In genomic region chr1:150335111-150335510, GRCm38 (mm10) we compare ENCODE assay signal across 42 mouse cellular contexts. TPM values are rescaled to one million over a fixed set of nuclear protein-coding genes. Genes with fewer than 3 reads are reported as not detected.
"Had no signal": no experiment of that assay in that cellular context is flagged by ENCODE, and none has a peak within 500 bp of the region (broad histone marks: within the 10 kb centered on the region; RNA-seq: fewer than 3 reads in every experiment).

No protein-coding gene starts in this region.

- H3K4me1 ChIP-seq: heart, embryonic 10.5 days; heart, embryonic 12.5 days; hindbrain, embryonic 10.5 days; hindbrain, embryonic 12.5 days; intestine, embryonic 15.5 days; kidney, embryonic 15.5 days; limb, embryonic 13.5 days; limb, embryonic 15.5 days; liver, embryonic 12.5 days had no signal

- DNase-seq: gastrocnemius, postnatal 14 days; gastrocnemius, postnatal 36 days; heart, adult 18-20 months; heart, postnatal 10 days; heart, postnatal 4 days; kidney, adult 18-20 months; kidney, adult 8-10 months; kidney, postnatal 14 days; kidney, postnatal 36 days; left cerebral cortex, postnatal 4 days had no signal

- ATAC-seq: hindbrain, embryonic 16.5 days; inflammation-experienced regulatory T-cells, adult 6 months; intestine, embryonic 15.5 days; intestine, postnatal 0 days; liver, embryonic 12.5 days had no signal

- H3K4me3 ChIP-seq: heart, embryonic 10.5 days; heart, embryonic 12.5 days; hindbrain, embryonic 10.5 days; hindbrain, embryonic 12.5 days; intestine, embryonic 15.5 days; kidney, embryonic 15.5 days; limb, embryonic 13.5 days; limb, embryonic 15.5 days; liver, embryonic 12.5 days had no signal

RNA-seq across cellular contexts. Expression of gene Pdc, which starts 15.9 kb away (rescaled TPM):
- total RNA-seq: gastrocnemius, adult 18-20 months; gastrocnemius, adult 8-10 months; heart, adult 18-20 months; heart, adult 8-10 months; heart, postnatal 10 days; heart, postnatal 25 days; heart, postnatal 4 days; layer of hippocampus, adult 18-20 months; layer of hippocampus, postnatal 10 days; layer of hippocampus, postnatal 25 days; left cerebral cortex, adult 18-20 months; left cerebral cortex, adult 8-10 months; left cerebral cortex, postnatal 10 days; left cerebral cortex, postnatal 25 days; left cerebral cortex, postnatal 4 days; liver, adult 2 months had no signal
- polyA plus RNA-seq: gonadal fat pad, adult 2 months; heart, embryonic 10.5 days; heart, embryonic 12.5 days; heart, embryonic 14.5 days; heart, embryonic 16.5 days; hindbrain, embryonic 10.5 days; hindbrain, embryonic 14.5 days; hindbrain, embryonic 16.5 days; inflammation-experienced regulatory T-cells, adult 6 months; intestine, embryonic 15.5 days; intestine, postnatal 0 days; kidney, embryonic 15.5 days; kidney, postnatal 0 days; large intestine, adult 2 months; limb, embryonic 11.5 days; limb, embryonic 13.5 days; limb, embryonic 15.5 days; liver, adult 2 months; liver, embryonic 12.5 days; liver, embryonic 14.5 days had no signal
